Mouse (Mus musculus) liver, embryonic 11.5 days (tissue): ENCODE data around the gene Cacna2d4. TPM values are rescaled to one million over a fixed set of nuclear protein-coding genes. Genes with fewer than 3 reads are reported as not detected.

ENCODE experiments used
- ATAC-seq: fragments of 200-750 bp; cut with Nextera tagmentation; replicated peaks from 2 replicates; pipeline ENCODE4 v1.8.0; 2017; ENCODE audit warnings: moderate number of reproducible peaks, mild to moderate bottlenecking, moderate TSS enrichment, moderate library complexity; ENCODE audit not compliant: low FRiP score
- DNase-seq: peaks from one replicate; pipeline ENCODE4 v3.0.0-alpha.2; 2017; ENCODE audit warnings: low spot score
- H3K27ac ChIP-seq: fragments of 300-500 bp; sonication (generic); 2 replicates; pipeline ENCODE4 v1.5.1; 2014; ENCODE audit warnings: mild to moderate bottlenecking, low read depth, low read length, control low read depth
- H3K27me3 ChIP-seq: fragments of 300-500 bp; sonication (generic); replicated peaks from 2 replicates; pipeline ENCODE4 v1.6.1; 2014; ENCODE audit warnings: low read length, mixed read lengths; ENCODE audit not compliant: control insufficient read depth, insufficient read depth
- H3K36me3 ChIP-seq: fragments of 300-500 bp; sonication (generic); 2 replicates; pipeline ENCODE4 v1.6.1; 2014; ENCODE audit warnings: mild to moderate bottlenecking, low read length, moderate library complexity, mixed read lengths; ENCODE audit not compliant: control insufficient read depth, insufficient read depth
- H3K4me1 ChIP-seq: fragments of 300-500 bp; sonication (generic); replicated peaks from 2 replicates; pipeline ENCODE4 v1.6.1; 2014; ENCODE audit warnings: low read length, mixed read lengths; ENCODE audit not compliant: control insufficient read depth, insufficient read depth
- H3K4me2 ChIP-seq: fragments of 300-500 bp; sonication (generic); 2 replicates; pipeline ENCODE4 v1.6.1; 2014; ENCODE audit warnings: mild to moderate bottlenecking, control low read depth, moderate library complexity
- H3K4me3 ChIP-seq: fragments of 300-500 bp; sonication (generic); 2 replicates; pipeline ENCODE4 v1.5.1; 2014; ENCODE audit warnings: low read depth, low read length, control low read depth
- H3K9ac ChIP-seq: fragments of 300-500 bp; sonication (generic); 2 replicates; pipeline ENCODE4 v1.6.1; 2014; ENCODE audit warnings: low read depth, low read length, control low read depth
- H3K9me3 ChIP-seq: fragments of 300-500 bp; sonication (generic); 2 replicates; pipeline ENCODE4 v1.6.1; 2016; ENCODE audit warnings: low read length, inconsistent platforms, mixed read lengths; ENCODE audit not compliant: control insufficient read depth
- WGBS: fragments of 180-500 bp; shearing (Covaris S2); extraction: QIAGEN DNeasy Blood & Tissue Kit; methylation state at CpG from one replicate; pipeline ENCODE4 v1.1.7; 2014; 5-methylcytosine and 5-hydroxymethylcytosine counted together
- polyA plus RNA-seq: library from polyadenylated mRNA; unstranded; fragments of >200 nt; fragmentation: Nextera tagmentation; extraction: Ambion mirVana; gene quantifications from 2 replicates; pipeline ENCODE4 v1.2.1, GENCODE M21; 2014

The Cacna2d4 gene
- polyA plus RNA-seq, 1 experiment from 2014 or later = not detected

DNA sequence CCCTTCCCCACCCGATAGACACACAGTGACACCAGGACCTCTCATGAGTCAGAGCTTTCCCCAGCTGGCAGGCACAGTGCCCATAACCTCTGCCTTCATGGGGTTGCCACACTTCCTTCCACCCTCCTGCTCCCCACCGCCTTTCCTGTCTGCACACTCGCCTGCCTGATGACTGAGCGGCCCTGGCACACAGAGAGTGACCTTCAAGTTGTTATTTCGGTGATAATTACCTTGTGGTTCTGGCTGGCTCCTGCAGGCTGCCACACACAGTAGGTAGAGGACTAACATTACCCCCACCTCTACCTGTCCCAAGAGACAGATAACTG lies 159.9 kb downstream of the Cacna2d4 start:
- ATAC-seq = 0 out of 2 replicates have a peak, but pooled peaks have one; percentile 36

DNA sequence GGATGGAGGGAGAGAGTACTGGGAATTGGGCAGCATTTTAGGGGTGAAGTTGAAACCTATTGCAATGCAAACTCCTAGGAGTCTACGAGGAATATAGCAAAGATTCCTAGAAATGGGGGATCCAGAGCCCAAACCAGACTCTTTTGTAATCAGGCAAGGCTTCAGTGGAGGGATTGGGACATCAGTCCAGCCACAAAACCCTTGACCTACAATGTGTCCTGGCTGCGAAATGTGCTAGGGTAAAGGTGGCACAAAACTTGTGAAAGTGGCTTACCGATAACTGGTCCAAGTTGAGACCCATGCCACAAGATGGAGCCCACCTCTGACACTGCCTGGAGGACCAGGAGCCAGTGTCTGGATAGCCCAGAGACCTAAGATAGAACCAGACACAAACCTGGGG lies 163.0 kb downstream of the Cacna2d4 start:
- Histone ChIP-seq H3K4me2 (no peak overlapping the region), H3K4me1 (peaks cover 16% of the 10 kb centered on the region), H3K27me3 (no peaks in the 10 kb centered on the region), H3K36me3 (no peaks in the 10 kb centered on the region), H3K9me3 (no peaks in the 10 kb centered on the region), H3K27ac (no peak overlapping the region), H3K9ac (no peak overlapping the region), H3K4me3 (no peak overlapping the region)
- ATAC-seq (no peak), DNase-seq (no peak)
- WGBS = 90% methylated on average over 3 of the region's 3 CpGs

More for the DNA sequence above, 159.9 kb downstream of the Cacna2d4 start:
- Histone ChIP-seq H3K4me2 (no peak overlapping the region), H3K9me3 (no peaks in the 10 kb centered on the region), H3K4me1 (peaks cover 13% of the 10 kb centered on the region), H3K27ac (no peak overlapping the region), H3K27me3 (no peaks in the 10 kb centered on the region), H3K9ac (no peak overlapping the region), H3K36me3 (no peaks in the 10 kb centered on the region), H3K4me3 (no peak overlapping the region)
- DNase-seq = no peak
- 30% methylated on average over 5 of the region's 5 CpGs for whole genome bisulfite sequencing

DNA sequence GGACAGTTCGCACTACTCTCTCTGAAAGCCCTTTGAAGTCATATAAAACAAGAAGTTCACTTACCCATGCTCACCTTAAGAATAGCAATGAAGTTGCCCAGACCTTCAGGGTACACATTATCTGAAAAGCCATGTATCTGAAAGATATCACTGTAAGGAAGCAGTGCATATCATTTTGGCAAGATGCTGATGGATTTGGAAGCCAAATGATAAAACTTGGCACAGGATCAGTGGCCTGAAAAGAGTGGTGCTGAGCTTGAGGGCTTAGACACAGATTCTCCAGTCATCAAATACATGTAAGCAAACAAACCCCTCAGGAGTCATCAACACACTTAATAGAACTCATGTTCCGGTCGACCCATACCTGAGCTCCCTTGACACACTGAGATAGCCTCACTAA lies 164.3 kb downstream of the Cacna2d4 start:
- Histone ChIP-seq H3K4me2 (no peak overlapping the region), H3K9me3 (no peaks in the 10 kb centered on the region), H3K9ac (no peak overlapping the region), H3K36me3 (no peaks in the 10 kb centered on the region), H3K27me3 (no peaks in the 10 kb centered on the region), H3K27ac (no peak overlapping the region), H3K4me3 (no peak overlapping the region), H3K4me1 (peaks cover 9% of the 10 kb centered on the region)
- whole genome bisulfite sequencing = 87% methylated on average over 3 of the region's 3 CpGs
- DNase-seq (no peak), ATAC-seq (no peak)

DNA sequence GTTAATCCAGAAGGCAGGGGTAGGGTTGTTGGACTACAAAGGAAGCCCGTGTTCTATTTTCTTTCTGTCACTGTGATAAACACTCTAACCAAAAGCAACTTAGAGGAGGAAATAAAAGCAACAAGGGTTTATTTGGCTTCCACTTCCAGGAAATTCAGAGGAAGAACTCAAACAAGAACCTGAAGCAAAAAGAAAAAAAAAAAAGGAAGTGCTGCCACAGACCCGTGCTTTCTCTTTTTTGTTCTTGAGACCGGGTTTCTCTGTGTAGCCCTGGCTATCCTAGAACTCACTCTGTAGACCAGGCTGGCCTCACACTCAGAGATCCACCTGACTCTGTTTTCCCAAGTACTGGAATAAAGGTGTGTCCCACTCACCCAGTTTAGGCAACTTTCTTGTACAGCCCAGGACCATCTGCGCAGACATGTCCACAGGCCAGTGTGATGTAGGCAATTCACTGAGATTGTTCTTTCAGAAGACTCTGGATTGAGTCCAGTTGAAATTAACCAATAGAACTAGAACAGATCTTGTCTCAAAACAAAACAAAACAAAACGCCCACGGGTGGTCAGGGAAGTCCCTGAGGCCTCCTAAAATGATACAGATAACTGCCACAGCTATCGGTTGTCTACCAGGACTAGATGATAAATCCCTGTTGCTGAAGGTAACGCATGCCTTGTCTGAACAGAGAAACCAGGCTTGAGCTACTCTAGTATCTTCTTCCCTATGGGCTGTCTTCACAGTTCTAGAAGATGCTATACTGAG lies 165.4 kb downstream of the Cacna2d4 start:
- H3K4me2 ChIP-seq = no peak overlapping the region
- DNase-seq (no peak), ATAC-seq (no peak)
- H3K9ac ChIP-seq = no peak overlapping the region
- H3K36me3 ChIP-seq = no peaks in the 10 kb centered on the region
- H3K27me3 ChIP-seq = no peaks in the 10 kb centered on the region
- H3K9me3 ChIP-seq = no peaks in the 10 kb centered on the region
- H3K27ac ChIP-seq = no peak overlapping the region
- H3K4me1 ChIP-seq = 0 out of 2 replicates have a peak, but pooled peaks cover 2% of the 10 kb centered on the region
- no peak overlapping the region for H3K4me3 ChIP-seq
- WGBS = 54% methylated on average over 8 of the region's 8 CpGs

Other genes starting within 250 kb of the Cacna2d4 start
- 6.6 and 7.8 TPM in 2 replicates for gene Dcp1b, start 61.3 kb upstream of the Cacna2d4 start, polyA plus RNA-seq
- 1.3 and 2.3 TPM in 2 replicates for gene Cacna1c, start 40.1 kb upstream of the Cacna2d4 start, polyA plus RNA-seq
- gene Lrtm2, start 94.2 kb downstream of the Cacna2d4 start, polyA plus RNA-seq = not detected in 2 replicates
- 15.8 and 16.5 TPM in 2 replicates for gene Adipor2, start 181.2 kb downstream of the Cacna2d4 start, polyA plus RNA-seq
- 6.7 and 6.9 TPM in 2 replicates for gene Fbxl14, start 243.1 kb downstream of the Cacna2d4 start, polyA plus RNA-seq